Mouse (Mus musculus) CH12.LX (cell line): ENCODE measurements at regions not wholly inside any gene's neighbourhood (a gene's known extent, or its start where the extent isn't known, plus 50 kb on each side); places are given as distances from the start of the nearest gene placed in this dataset.

Source experiments
- DNase-seq: peaks from one replicate; pipeline ENCODE4 v3.0.0-alpha.2; 2013; ENCODE audit errors: extremely low read depth
- H3K27ac ChIP-seq: 2 replicates; pipeline ENCODE4 v1.5.1; 2012; ENCODE audit warnings: low read depth, mild to moderate bottlenecking, control low read depth, moderate library complexity; ENCODE audit not compliant: insufficient read depth
- H3K27me3 ChIP-seq: replicated peaks from 2 replicates; pipeline ENCODE3; 2012; ENCODE audit warnings: inconsistent platforms
- H3K36me3 ChIP-seq, 2 experiments: replicated peaks in 1 of 2; 2 replicates each; pipeline versions ENCODE3 to v1.6.1; 2012; ENCODE audit warnings: inconsistent platforms in 1 of 2, low read length in 1 of 2, mild to moderate bottlenecking in 1 of 2, mixed read lengths in 1 of 2, moderate library complexity in 1 of 2; ENCODE audit not compliant: control insufficient read depth in 1 of 2, insufficient read depth in 1 of 2
- H3K4me1 ChIP-seq, 2 experiments: 2 replicates each; pipeline ENCODE4 v1.6.1; 2012; ENCODE audit warnings: inconsistent platforms in 1 of 2, moderate library complexity in 1 of 2; ENCODE audit not compliant: insufficient read depth in 2 of 2, control insufficient read depth in 1 of 2
- H3K4me2 ChIP-seq: 2 replicates; pipeline ENCODE4 v1.6.1; 2012; ENCODE audit warnings: low read depth, mild to moderate bottlenecking, control low read depth; ENCODE audit not compliant: poor library complexity, insufficient read depth, severe bottlenecking
- H3K4me3 ChIP-seq, 3 experiments: fragments of 150-350 bp in 1 of 3; sonication (generic) in 1 of 3; replicated peaks in 1 of 3; 2 replicates each; pipeline versions ENCODE3 to v1.5.1; 2011 to 2012; ENCODE audit warnings: low read depth in 2 of 3, low read length in 2 of 3, mild to moderate bottlenecking in 2 of 3, moderate library complexity in 2 of 3, control low read depth in 1 of 3, improper control_type of control experiment in 1 of 3, inconsistent platforms in 1 of 3, mixed read lengths in 1 of 3; ENCODE audit not compliant: poor library complexity in 1 of 3
- H3K79me2 ChIP-seq: replicated peaks from 2 replicates; pipeline ENCODE4 v1.6.1; 2012; ENCODE audit warnings: mild to moderate bottlenecking, moderate library complexity; ENCODE audit not compliant: control insufficient read depth, poor library complexity, insufficient read depth, severe bottlenecking; ENCODE audit errors: extremely low read depth
- H3K9ac ChIP-seq: 2 replicates; pipeline ENCODE4 v1.6.1; 2012; ENCODE audit warnings: low read depth, mild to moderate bottlenecking, control low read depth, moderate library complexity; ENCODE audit not compliant: insufficient read depth
- H3K9me3 ChIP-seq: replicated peaks from 2 replicates; pipeline ENCODE3; 2012; ENCODE audit warnings: low read length, inconsistent platforms, mixed read lengths
- BHLHE40 ChIP-seq: IDR thresholded peaks from 2 replicates; pipeline ENCODE4 v1.6.1; 2011; ENCODE audit warnings: mild to moderate bottlenecking, low read depth, low read length, improper control_type of control experiment
- CTCF ChIP-seq, 2 experiments: IDR thresholded peaks in 1 of 2; conservative IDR thresholded peaks in 1 of 2; 2 replicates each; pipeline ENCODE4 v1.5.1; 2011 to 2012; ENCODE audit warnings: low read depth in 2 of 2, low read length in 2 of 2, improper control_type of control experiment in 1 of 2, inconsistent platforms in 1 of 2, mild to moderate bottlenecking in 1 of 2, moderate library complexity in 1 of 2
- E2F4 ChIP-seq: IDR thresholded peaks from 2 replicates; pipeline ENCODE4 v1.6.1; 2011; ENCODE audit warnings: low read depth, low read length, improper control_type of control experiment; ENCODE audit not compliant: insufficient replicate concordance
- ETS1 ChIP-seq: conservative IDR thresholded peaks from 2 replicates; pipeline ENCODE4 v1.6.1; 2012; ENCODE audit warnings: low read depth, mild to moderate bottlenecking, inconsistent platforms, low read length, improper control_type of control experiment, moderate library complexity
- IRF4 ChIP-seq: IDR thresholded peaks from 2 replicates; pipeline ENCODE4 v1.6.1; 2014; ENCODE audit warnings: low read depth, mild to moderate bottlenecking, inconsistent platforms, low read length, improper control_type of control experiment
- JUND ChIP-seq: conservative IDR thresholded peaks from 2 replicates; pipeline ENCODE4 v1.6.1; 2011; ENCODE audit warnings: low read depth, low read length, improper control_type of control experiment
- KAT2A ChIP-seq: IDR thresholded peaks from 2 replicates; pipeline ENCODE4 v1.6.1; 2012; ENCODE audit warnings: low read length, improper control_type of control experiment, inconsistent platforms; ENCODE audit not compliant: insufficient replicate concordance
- MAX ChIP-seq: IDR thresholded peaks from 2 replicates; pipeline ENCODE4 v1.6.1; 2011; ENCODE audit warnings: low read length, improper control_type of control experiment
- MAZ ChIP-seq: IDR thresholded peaks from 2 replicates; pipeline ENCODE4 v1.6.1; 2012; ENCODE audit warnings: low read depth, mild to moderate bottlenecking, inconsistent platforms, low read length, improper control_type of control experiment, moderate library complexity
- MXI1 ChIP-seq: IDR thresholded peaks from 2 replicates; pipeline ENCODE4 v1.6.1; 2011; ENCODE audit warnings: mild to moderate bottlenecking, low read depth, low read length, improper control_type of control experiment
- MYC ChIP-seq: IDR thresholded peaks from 2 replicates; pipeline ENCODE4 v1.6.1; 2011; ENCODE audit warnings: low read depth, mild to moderate bottlenecking, improper control_type of control experiment, low read length
- NRF1 ChIP-seq: IDR thresholded peaks from 2 replicates; pipeline ENCODE4 v1.6.1; 2014; ENCODE audit warnings: low read depth, mild to moderate bottlenecking, inconsistent platforms, low read length, improper control_type of control experiment, moderate library complexity
- POLR2AphosphoS2 ChIP-seq: IDR thresholded peaks from 2 replicates; pipeline ENCODE4 v1.6.1; 2011; ENCODE audit warnings: low read depth, low read length, improper control_type of control experiment
- SIN3A ChIP-seq: IDR thresholded peaks from 2 replicates; pipeline ENCODE4 v1.6.1; 2012; ENCODE audit warnings: low read length, improper control_type of control experiment, inconsistent platforms
- SMC3 ChIP-seq: IDR thresholded peaks from 2 replicates; pipeline ENCODE4 v1.6.1; 2011; ENCODE audit warnings: low read depth, low read length, improper control_type of control experiment
- UBTF ChIP-seq: IDR thresholded peaks from 2 replicates; pipeline ENCODE4 v1.6.1; 2012; ENCODE audit warnings: low read depth, mild to moderate bottlenecking, inconsistent platforms, low read length, improper control_type of control experiment, moderate library complexity
- ZKSCAN1 ChIP-seq: IDR thresholded peaks from 2 replicates; pipeline ENCODE4 v1.6.1; 2012; ENCODE audit warnings: low read depth, inconsistent platforms, low read length, improper control_type of control experiment, borderline replicate concordance
- ZMIZ1 ChIP-seq: IDR thresholded peaks from 2 replicates; pipeline ENCODE4 v1.6.1; 2012; ENCODE audit warnings: low read depth, mild to moderate bottlenecking, inconsistent platforms, low read length, improper control_type of control experiment
- ZNF384 ChIP-seq: IDR thresholded peaks from 2 replicates; pipeline ENCODE4 v1.6.1; 2012; ENCODE audit warnings: low read depth, low read length, improper control_type of control experiment, inconsistent platforms
- dilution Hi-C: fragments of 300-500 bp; cut with MboI; formaldehyde crosslinking; loops from 2 replicates; pipeline ENCODE4 v1.14.3; 2020; ENCODE audit warnings: low sequenced_read_pairs; ENCODE audit not compliant: extremely low pct_unique_long_range_greater_than_20kb, extremely low pct_ligation_motif_present
- in situ Hi-C: fragments of 300-500 bp; cut with MboI; formaldehyde crosslinking; loops from 3 replicates; pipeline ENCODE4 v1.14.3; 2019; ENCODE audit warnings: low sequenced_read_pairs, low pct_ligation_motif_present, low pct_unique_long_range_greater_than_20kb, mixed read lengths

- TF ChIP-seq SIN3A = no peak
- Histone ChIP-seq H3K27me3 (no peaks in the 10 kb centered on the region), H3K79me2 (0 out of 2 replicates have a peak, but pooled peaks cover 2% of the 10 kb centered on the region), H3K36me3 (no peaks in the 10 kb centered on the region), H3K27ac (no peak overlapping the region), H3K4me3 (no peak overlapping the region), H3K9ac (no peak overlapping the region), H3K4me2 (no peak overlapping the region), H3K9me3 (peaks cover 91% of the 10 kb centered on the region), H3K4me1 (no peaks in the 10 kb centered on the region)
- DNase-seq = no peak
- dilution Hi-C loops (no loop called here), in situ Hi-C loops (no loop called here)
These were observed 230.1 kb upstream of the Chd6 start for GRCm38 (mm10) chr2:161338953-161339326.

GRCm38 (mm10) chr2:161332653-161333052, 223.8 kb upstream of the Chd6 start:
- Histone ChIP-seq H3K36me3 (no peaks in the 10 kb centered on the region), H3K9me3 (peaks cover 60% of the 10 kb centered on the region), H3K4me1 (no peaks in the 10 kb centered on the region), H3K9ac (no peak overlapping the region), H3K27ac (no peak overlapping the region), H3K4me2 (no peak overlapping the region), H3K79me2 (no peaks in the 10 kb centered on the region), H3K4me3 (no peak overlapping the region), H3K27me3 (no peaks in the 10 kb centered on the region)
- TF ChIP-seq ZKSCAN1 = no peak
- TF ChIP-seq SIN3A = no peak
- TF ChIP-seq IRF4 = no peak
- TF ChIP-seq MAX = no peak
- no peak for TF ChIP-seq UBTF
- TF ChIP-seq POLR2AphosphoS2 = no peak
- no peak for TF ChIP-seq JUND
- no peak for TF ChIP-seq SMC3
- TF ChIP-seq E2F4 = no peak
- TF ChIP-seq BHLHE40 = no peak
- TF ChIP-seq ETS1 = no peak
- no peak for TF ChIP-seq ZMIZ1
- no peak for TF ChIP-seq MYC
- no peak for TF ChIP-seq MXI1
- TF ChIP-seq CTCF (conservative IDR thresholded peaks at IDR 0.05 in 1 of 2, IDR thresholded peaks at IDR 0.05 in 1 of 2; ENCODE audit: low read depth in 2 of 2, low read length in 2 of 2) = no peak
- TF ChIP-seq MAZ = no peak
- TF ChIP-seq NRF1 = no peak
- TF ChIP-seq ZNF384 = no peak
- TF ChIP-seq KAT2A = no peak
- no peak for DNase-seq
- dilution Hi-C loops = no loop called here
- in situ Hi-C loops = no loop called here
